Mouse (Mus musculus) adrenal gland, postnatal 14 days (tissue): ENCODE measurements around the gene Mbip. TPM values are rescaled to one million over a fixed set of nuclear protein-coding genes. Genes with fewer than 3 reads are reported as not detected.

Source experiments
- DNase-seq: peaks from one replicate; pipeline ENCODE4 v3.0.0; 2021; ENCODE audit warnings: mixed read lengths
- total RNA-seq: library from RNA; stranded (reverse); gene quantifications from 2 replicates; pipeline ENCODE4 v1.2.3, GENCODE M21; 2021

The Mbip gene
- total RNA-seq, 1 experiment from 2014 or later, result 12.5 TPM

GRCm38 (mm10) chr12:56295160-56295559 is 50.5 kb downstream of the Mbip start:
- no peak for DNase-seq

- no peak for DNase-seq
These were observed 57.1 kb downstream of the Mbip start for GRCm38 (mm10) chr12:56288548-56288947.

DNA sequence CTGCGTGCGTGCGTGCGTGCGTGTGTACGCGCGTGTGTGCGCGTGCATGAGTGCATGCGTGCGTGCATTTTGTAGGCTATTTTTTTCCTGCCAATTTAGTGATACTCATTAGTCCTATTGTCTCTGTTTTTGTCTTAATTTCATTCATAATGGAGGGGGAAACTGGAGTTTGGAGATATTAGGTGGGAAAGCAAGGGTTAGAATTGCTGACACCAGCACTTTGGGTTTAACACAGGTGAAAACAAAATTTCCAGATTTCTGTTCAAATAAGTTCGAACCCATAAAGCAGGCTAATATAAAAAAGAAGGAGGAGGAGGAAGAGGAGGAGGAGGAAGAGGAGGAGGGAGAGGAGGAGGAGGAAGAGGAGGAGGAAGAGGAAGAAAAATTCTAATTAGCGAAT is 58.9 kb downstream of the Mbip start:
- DNase-seq, result no peak

GRCm38 (mm10) chr12:56284210-56284609 is 61.5 kb downstream of the Mbip start:
- no peak for DNase-seq

DNA sequence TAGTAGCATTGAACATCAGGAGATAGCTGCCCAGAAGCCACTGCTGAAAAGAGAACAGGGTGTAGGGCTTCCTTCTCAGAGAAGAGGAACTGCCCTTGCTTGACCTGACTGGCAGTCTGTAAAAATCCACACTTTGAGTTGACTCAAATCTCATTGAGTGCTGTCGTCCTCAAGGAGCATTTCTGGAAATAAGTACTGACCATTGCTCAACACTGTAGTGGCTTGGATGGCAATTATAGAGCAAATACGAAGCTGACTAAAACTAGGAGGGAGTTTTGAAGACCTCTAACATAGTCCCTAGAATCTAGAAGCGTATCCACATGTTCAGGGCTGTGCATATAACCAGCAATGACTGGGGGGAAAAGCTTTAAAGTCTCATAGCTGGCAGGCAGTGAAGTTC is 64.0 kb downstream of the Mbip start:
- DNase-seq, result no peak

Other genes starting within 250 kb of the Mbip start
- gene Nkx2-1, start 191.0 kb upstream of the Mbip start, total RNA-seq, result not detected in 2 replicates